Mouse (Mus musculus) liver, embryonic 14.5 days (tissue): ENCODE measurements around the gene 4921501E09Rik. TPM values are rescaled to one million over a fixed set of nuclear protein-coding genes. Genes with fewer than 3 reads are reported as not detected.
A peak's percentile ranks its signal among the peaks of the same experiment; 100 is the strongest.

Experiments
- ATAC-seq: fragments of 200-750 bp; cut with Nextera tagmentation; 2 replicates; pipeline ENCODE4 v1.8.0; 2017; ENCODE audit warnings: moderate number of reproducible peaks, mild to moderate bottlenecking, moderate library complexity; ENCODE audit not compliant: insufficient read depth
- DNase-seq, 3 experiments: peaks; one replicate each; pipeline ENCODE4 v3.0.0-alpha.2; 2012 to 2013; ENCODE audit warnings: low read depth in 3 of 3, low spot score in 3 of 3
- H3K27ac ChIP-seq: fragments of 300-500 bp; sonication (generic); 2 replicates; pipeline ENCODE4 v1.5.1; 2014; ENCODE audit warnings: moderate library complexity, mild to moderate bottlenecking, control low read depth, inconsistent platforms
- H3K27me3 ChIP-seq: fragments of 300-500 bp; sonication (generic); 2 replicates; pipeline ENCODE4 v1.6.1; 2014; ENCODE audit warnings: mild to moderate bottlenecking, low read length, moderate library complexity; ENCODE audit not compliant: control insufficient read depth, insufficient read depth
- H3K36me3 ChIP-seq: fragments of 300-500 bp; sonication (generic); replicated peaks from 2 replicates; pipeline ENCODE4 v1.6.1; 2014; ENCODE audit warnings: low read depth; ENCODE audit not compliant: control insufficient read depth, insufficient read depth
- H3K4me1 ChIP-seq, 2 experiments: fragments of 200-500 bp in 1 of 2; fragments of 300-500 bp in 1 of 2; sonication (generic) in 1 of 2; replicated peaks; 2 replicates each; pipeline ENCODE4 v1.6.1; 2012 to 2014; ENCODE audit warnings: antibody characterized with exemption in 1 of 2, inconsistent platforms in 1 of 2, low read length in 1 of 2; ENCODE audit not compliant: control insufficient read depth in 2 of 2, insufficient read depth in 2 of 2
- H3K4me2 ChIP-seq: fragments of 300-500 bp; sonication (generic); 2 replicates; pipeline ENCODE4 v1.6.1; 2014; ENCODE audit warnings: low read depth, mild to moderate bottlenecking, control low read depth, moderate library complexity
- H3K4me3 ChIP-seq, 2 experiments: fragments of 200-500 bp in 1 of 2; fragments of 300-500 bp in 1 of 2; sonication (generic) in 1 of 2; 2 replicates each; pipeline ENCODE4 v1.5.1; 2012 to 2014; ENCODE audit warnings: low read depth in 2 of 2, low read length in 2 of 2, mild to moderate bottlenecking in 2 of 2, control low read depth in 1 of 2, inconsistent platforms in 1 of 2, moderate library complexity in 1 of 2; ENCODE audit not compliant: insufficient read depth in 1 of 2
- H3K9ac ChIP-seq: fragments of 300-500 bp; sonication (generic); replicated peaks from 2 replicates; pipeline ENCODE4 v1.6.1; 2014; ENCODE audit warnings: mild to moderate bottlenecking, control low read depth, moderate library complexity
- H3K9me3 ChIP-seq: fragments of 300-500 bp; sonication (generic); 2 replicates; pipeline ENCODE4 v1.6.1; 2016; ENCODE audit warnings: low read length, mixed read lengths; ENCODE audit not compliant: control insufficient read depth
- CTCF ChIP-seq: IDR thresholded peaks from 2 replicates; pipeline ENCODE4 v1.5.1; 2016; ENCODE audit warnings: antibody characterized with exemption, low read depth, control low read depth
- EP300 ChIP-seq: IDR thresholded peaks from 2 replicates; pipeline ENCODE4 v1.6.1; 2016; ENCODE audit warnings: antibody characterized with exemption, low read depth
- WGBS: fragments of 180-500 bp; shearing (Covaris S2); extraction: QIAGEN DNeasy Blood & Tissue Kit; methylation state at CpG from one replicate; pipeline ENCODE4 v1.1.7; 2014; ENCODE audit not compliant: insufficient replicate concordance; 5-methylcytosine and 5-hydroxymethylcytosine counted together
- polyA plus RNA-seq, 2 experiments: library from polyadenylated mRNA; depleted of rRNA in 1 of 2; stranded (reverse) in 1 of 2; unstranded in 1 of 2; fragments of >200 nt; fragmentation: Nextera tagmentation in 1 of 2; extraction: Ambion mirVana in 1 of 2; gene quantifications; 2 replicates each; pipeline versions ENCODE4 v1.2.1 to v1.2.3; 2012 to 2014

The 4921501E09Rik gene
- polyA plus RNA-seq (2012; rRNA removed) = not detected in 2 replicates
- not detected in 2 replicates for polyA plus RNA-seq (2014; fragmentation: Nextera tagmentation; extraction: Ambion mirVana)

- Histone ChIP-seq H3K9me3 (no peaks in the 10 kb centered on the region), H3K27ac (no peak within 1 kb of the TSS), H3K9ac (no peak within 1 kb of the TSS), H3K4me2 (no peak within 1 kb of the TSS), H3K4me3 (no peak within 1 kb of the TSS), H3K4me1 (no peaks in the 10 kb centered on the region), H3K36me3 (no peaks in the 10 kb centered on the region), H3K27me3 (no peaks in the 10 kb centered on the region)
- 11% methylated on average over 1 of the region's 1 CpGs for WGBS
- DNase-seq (no peak), ATAC-seq (no peak)
- no peak for TF ChIP-seq EP300
- no peak for TF ChIP-seq CTCF
These were observed at the start of gene 4921501E09Rik for GRCm38 (mm10) chr17:33067958-33068357. TSS of gene 4921501E09Rik (minus strand) at chr17:33068058.

- no peak overlapping the region for H3K4me2 ChIP-seq
- no peak overlapping the region for H3K27ac ChIP-seq
- WGBS = 65% methylated on average over 2 of the region's 2 CpGs
- H3K9me3 ChIP-seq = no peaks in the 10 kb centered on the region
- peaks cover 3 to 5% of the 10 kb centered on the region in 2 experiments; a peak in 3 of 4 replicates for H3K4me1 ChIP-seq
- DNase-seq = no peak
- H3K27me3 ChIP-seq = no peaks in the 10 kb centered on the region
- TF ChIP-seq CTCF (no peak), EP300 (no peak)
- no peak for ATAC-seq
- no peak overlapping the region for H3K4me3 ChIP-seq
- H3K36me3 ChIP-seq = no peaks in the 10 kb centered on the region
- no peak overlapping the region for H3K9ac ChIP-seq
These were observed 29.5 kb upstream of the 4921501E09Rik start for GRCm38 (mm10) chr17:33097396-33097795.

- Histone ChIP-seq H3K4me1 (peaks cover 5 to 7% of the 10 kb centered on the region in 2 experiments; a peak in 3 of 4 replicates), H3K27me3 (no peaks in the 10 kb centered on the region), H3K27ac (peak overlapping the region; percentile 26), H3K4me3 (peak overlapping the region; percentile 69 to 90), H3K4me2 (peak overlapping the region; percentile 71), H3K9me3 (no peaks in the 10 kb centered on the region), H3K36me3 (no peaks in the 10 kb centered on the region), H3K9ac (peak overlapping the region; percentile 73)
- no peak for TF ChIP-seq EP300
- no peak for TF ChIP-seq CTCF
- ATAC-seq (peak; percentile 64), DNase-seq (peak; percentile 38 to 41 (median 40))
- 4% methylated on average over 31 of the region's 31 CpGs for WGBS
These were observed 24.7 kb upstream of the 4921501E09Rik start for GRCm38 (mm10) chr17:33092391-33093193.

- Histone ChIP-seq H3K4me3 (no peak overlapping the region), H3K9me3 (no peaks in the 10 kb centered on the region), H3K4me1 (peaks cover 5 to 7% of the 10 kb centered on the region in 2 experiments; a peak in 3 of 4 replicates), H3K4me2 (no peak overlapping the region), H3K27me3 (no peaks in the 10 kb centered on the region), H3K36me3 (no peaks in the 10 kb centered on the region), H3K27ac (no peak overlapping the region), H3K9ac (no peak overlapping the region)
- ATAC-seq (no peak), DNase-seq (no peak)
- 83% methylated on average over 1 of the region's 1 CpGs for WGBS
- TF ChIP-seq EP300 (no peak), CTCF (no peak)
These were observed 23.8 kb upstream of the 4921501E09Rik start for GRCm38 (mm10) chr17:33091630-33092029.

- Histone ChIP-seq H3K9ac (peak within 1 kb of the TSS; percentile 69), H3K4me3 (peak within 1 kb of the TSS; percentile 77 to 97), H3K36me3 (no peaks in the 10 kb centered on the region), H3K27ac (peak within 1 kb of the TSS; percentile 52; the same call in 1 of the 2 replicates), H3K9me3 (no peaks in the 10 kb centered on the region), H3K27me3 (no peaks in the 10 kb centered on the region), H3K4me1 (peaks cover 5 to 7% of the 10 kb centered on the region in 2 experiments; a peak in 3 of 4 replicates), H3K4me2 (peak within 1 kb of the TSS; percentile 75)
- TF ChIP-seq CTCF (no peak), EP300 (no peak)
- DNase-seq (peak; percentile 63 to 70 (median 67)), ATAC-seq (peak; percentile 86)
- 4% methylated on average over 34 of the region's 34 CpGs for WGBS
These were observed 21.5 kb upstream of the 4921501E09Rik start, which contains the start of gene Zfp563 for GRCm38 (mm10) chr17:33089220-33089949. TSS of gene Zfp563 (plus strand) at chr17:33089310.
